Mouse (Mus musculus) thymus, adult 2 months (tissue): ENCODE results near the gene 4930455H04Rik. TPM values are rescaled to one million over a fixed set of nuclear protein-coding genes. Genes with fewer than 3 reads are reported as not detected.

Source experiments
- DNase-seq: peaks from one replicate; pipeline ENCODE4 v3.0.0; 2021
- H3K27ac ChIP-seq: fragments of 200-500 bp; 2 replicates; pipeline ENCODE4 v1.5.1; 2012; ENCODE audit warnings: low read length, control low read depth; ENCODE audit not compliant: control insufficient read depth, insufficient read depth
- H3K27me3 ChIP-seq: fragments of 200-500 bp; 2 replicates; pipeline ENCODE4 v1.6.1; 2012; ENCODE audit warnings: mild to moderate bottlenecking, low read length, moderate library complexity, mixed read lengths; ENCODE audit not compliant: control insufficient read depth, insufficient read depth
- H3K36me3 ChIP-seq: fragments of 200-500 bp; 2 replicates; pipeline ENCODE4 v1.6.1; 2012; ENCODE audit warnings: mild to moderate bottlenecking, low read length, moderate library complexity; ENCODE audit not compliant: control insufficient read depth, insufficient read depth
- H3K4me1 ChIP-seq: fragments of 200-500 bp; replicated peaks from 2 replicates; pipeline ENCODE4 v1.6.1; 2012; ENCODE audit warnings: low read length; ENCODE audit not compliant: control insufficient read depth, insufficient read depth
- H3K4me3 ChIP-seq: fragments of 200-500 bp; 2 replicates; pipeline ENCODE4 v1.5.1; 2012; ENCODE audit warnings: mild to moderate bottlenecking, low read length, control low read depth, moderate library complexity; ENCODE audit not compliant: control insufficient read depth, insufficient read depth
- CTCF ChIP-seq: fragments of 200-500 bp; IDR thresholded peaks from 2 replicates; pipeline ENCODE4 v1.5.1; 2012; ENCODE audit warnings: mild to moderate bottlenecking, control low read depth, low read length, moderate library complexity, borderline replicate concordance; ENCODE audit not compliant: control insufficient read depth, poor library complexity, insufficient read depth; ENCODE audit errors: extremely low read depth
- POLR2A ChIP-seq: fragments of 200-500 bp; IDR thresholded peaks from 2 replicates; pipeline ENCODE4 v1.6.1; 2012; ENCODE audit warnings: mild to moderate bottlenecking, low read length, control low read depth, moderate library complexity; ENCODE audit not compliant: control insufficient read depth, poor library complexity, insufficient read depth; ENCODE audit errors: extremely low read depth
- WGBS: fragments of 180-500 bp; shearing (Covaris S2); methylation state at CpG from one replicate; pipeline ENCODE4 v1.1.7; 2018; 5-methylcytosine and 5-hydroxymethylcytosine counted together
- polyA plus RNA-seq: library from polyadenylated mRNA; depleted of rRNA; stranded (reverse); fragments of >200 nt; gene quantifications from 2 replicates; pipeline ENCODE4 v1.2.3, GENCODE M21; 2012; rRNA removed

4930455H04Rik gene
- not detected in 2 replicates for polyA plus RNA-seq

GRCm38 (mm10) chr3:116967967-116968366, at the start of gene 4930455H04Rik:
Gene 4930455H04Rik, plus strand, starts transcription at chr3:116968267.
- peak within 1 kb of the TSS; percentile 14; the same call in 1 of the 2 replicates for H3K4me3 ChIP-seq
- H3K27ac ChIP-seq = no peak within 1 kb of the TSS
- no peaks in the 10 kb centered on the region for H3K36me3 ChIP-seq
- no peak for DNase-seq
- H3K27me3 ChIP-seq = no peaks in the 10 kb centered on the region
- TF ChIP-seq POLR2A (no peak), CTCF (no peak)
- 83% methylated on average over 4 of the region's 4 CpGs for WGBS
- H3K4me1 ChIP-seq = no peaks in the 10 kb centered on the region

- H3K36me3 ChIP-seq = no peaks in the 10 kb centered on the region
- H3K4me1 ChIP-seq = no peaks in the 10 kb centered on the region
- H3K27ac ChIP-seq = no peak overlapping the region
- no peaks in the 10 kb centered on the region for H3K27me3 ChIP-seq
- TF ChIP-seq CTCF (no peak), POLR2A (no peak)
- no peak for DNase-seq
- WGBS = 92% methylated on average over 3 of the region's 3 CpGs
- no peak overlapping the region for H3K4me3 ChIP-seq
These were observed 46.5 kb upstream of the 4930455H04Rik start for GRCm38 (mm10) chr3:116921535-116921934.

GRCm38 (mm10) chr3:116923042-116923441, 45.0 kb upstream of the 4930455H04Rik start:
- 78% methylated on average over 12 of the region's 12 CpGs for WGBS
- no peaks in the 10 kb centered on the region for H3K36me3 ChIP-seq

GRCm38 (mm10) chr3:116928994-116929393, 39.1 kb upstream of the 4930455H04Rik start:
- no peaks in the 10 kb centered on the region for H3K27me3 ChIP-seq
- H3K4me3 ChIP-seq = no peak overlapping the region
- WGBS = 91% methylated on average over 4 of the region's 4 CpGs
- no peaks in the 10 kb centered on the region for H3K4me1 ChIP-seq
- H3K27ac ChIP-seq = no peak overlapping the region
- no peak for DNase-seq
- TF ChIP-seq POLR2A (no peak), CTCF (no peak)
- no peaks in the 10 kb centered on the region for H3K36me3 ChIP-seq

More at GRCm38 (mm10) chr3:116923042-116923441, 45.0 kb upstream of the 4930455H04Rik start:
- no peak overlapping the region for H3K27ac ChIP-seq
- TF ChIP-seq POLR2A = no peak
- TF ChIP-seq CTCF = no peak
- no peaks in the 10 kb centered on the region for H3K4me1 ChIP-seq
- no peaks in the 10 kb centered on the region for H3K27me3 ChIP-seq
- no peak overlapping the region for H3K4me3 ChIP-seq
- DNase-seq = no peak

GRCm38 (mm10) chr3:116933158-116933557, 34.9 kb upstream of the 4930455H04Rik start:
- Histone ChIP-seq H3K4me1 (no peaks in the 10 kb centered on the region), H3K27me3 (no peaks in the 10 kb centered on the region), H3K27ac (no peak overlapping the region), H3K4me3 (no peak overlapping the region), H3K36me3 (no peaks in the 10 kb centered on the region)
- whole genome bisulfite sequencing = 94% methylated on average over 1 of the region's 1 CpGs
- no peak for DNase-seq
- TF ChIP-seq POLR2A = no peak
- TF ChIP-seq CTCF = no peak

- 87% methylated on average over 4 of the region's 4 CpGs for WGBS
- TF ChIP-seq POLR2A (no peak), CTCF (no peak)
- Histone ChIP-seq H3K36me3 (no peaks in the 10 kb centered on the region), H3K27ac (no peak overlapping the region), H3K4me3 (no peak overlapping the region), H3K4me1 (no peaks in the 10 kb centered on the region), H3K27me3 (no peaks in the 10 kb centered on the region)
- DNase-seq = no peak
These were observed 31.0 kb upstream of the 4930455H04Rik start for GRCm38 (mm10) chr3:116936934-116937691.
